Mouse (Mus musculus): ENCODE measurements around the gene Stum.

The Stum gene

DNA sequence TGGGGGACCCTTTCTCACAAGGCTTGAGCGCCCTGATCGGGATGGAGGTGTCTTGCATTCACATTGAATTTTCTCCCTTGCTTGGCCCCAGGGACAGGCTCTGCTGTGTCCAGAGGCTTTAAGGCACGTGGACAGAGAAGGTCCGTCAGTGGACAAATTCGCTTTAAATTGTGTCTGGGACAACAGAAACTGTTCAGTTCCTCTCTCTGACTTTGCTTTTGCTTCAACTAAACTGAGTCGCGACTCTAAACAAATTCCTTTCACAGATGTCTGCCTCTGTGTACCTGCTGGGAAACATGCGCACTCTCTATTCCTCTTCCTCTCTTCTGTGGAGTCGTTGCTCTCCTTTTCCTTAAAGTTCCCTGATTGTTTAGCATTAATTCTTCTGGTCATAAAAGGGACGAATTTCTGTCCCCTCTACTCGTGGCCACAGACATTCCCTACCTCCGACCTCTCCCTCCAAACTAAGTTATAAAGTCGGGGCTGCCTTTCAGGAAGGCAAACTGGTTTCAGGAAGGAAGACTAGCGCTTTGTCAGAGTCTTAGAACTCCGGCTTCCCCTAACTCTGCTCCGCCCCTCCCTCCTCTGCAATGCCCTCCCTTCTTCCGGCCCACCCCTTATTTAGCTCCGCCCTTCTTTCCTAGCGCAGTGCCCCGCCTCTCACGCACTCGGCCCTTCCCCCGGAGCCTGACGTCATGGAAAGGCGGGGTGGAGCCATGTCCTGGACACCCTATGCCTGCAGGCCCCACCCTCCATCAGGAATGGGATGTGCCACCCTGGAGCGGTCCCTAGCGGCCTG, 96.2 kb downstream of the Stum start:
- peak; percentile 94 for DNase-seq (ENCODE audit: low spot score)

DNA sequence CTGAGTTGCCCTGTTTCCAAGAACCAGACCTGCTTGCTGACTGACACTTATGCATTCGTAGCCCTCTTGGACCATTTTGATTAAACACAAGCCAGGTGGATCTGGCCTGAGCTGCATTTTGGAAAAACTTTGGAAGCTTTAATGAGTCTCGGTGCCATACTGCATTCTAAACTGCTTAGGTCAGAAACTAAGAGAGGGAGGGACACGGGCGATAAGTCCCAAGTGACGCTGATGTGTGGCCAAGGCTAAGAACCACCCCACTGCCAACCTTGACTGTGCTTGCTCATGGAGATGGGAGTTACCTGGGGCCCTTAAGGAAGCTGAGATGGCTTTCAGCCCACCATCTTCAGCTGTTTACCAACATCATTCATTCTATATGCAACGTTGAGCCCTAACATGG, 98.0 kb downstream of the Stum start:
- DNase-seq (ENCODE audit: low spot score): no peak

DNA sequence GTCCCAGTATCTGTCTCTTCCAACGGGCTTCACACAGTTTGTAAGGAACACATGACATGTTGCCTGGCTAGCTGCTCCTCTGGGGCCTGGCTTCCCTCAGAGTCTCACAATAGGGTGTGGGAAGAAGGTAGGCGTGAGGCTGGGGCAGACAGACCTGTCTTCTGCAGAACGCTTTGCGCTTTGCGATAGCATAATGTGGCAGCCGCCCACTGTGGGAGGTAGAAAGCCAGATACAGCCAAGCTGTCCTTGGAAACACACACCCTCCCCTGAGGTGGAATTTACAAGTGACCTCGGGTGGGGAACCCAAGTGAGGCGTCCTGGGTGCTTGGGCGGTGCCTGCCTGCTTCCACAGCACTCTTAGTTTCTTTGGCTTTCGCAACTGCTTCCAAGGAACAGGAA, 98.8 kb downstream of the Stum start:
- DNase-seq (ENCODE audit: low spot score): no peak

DNA sequence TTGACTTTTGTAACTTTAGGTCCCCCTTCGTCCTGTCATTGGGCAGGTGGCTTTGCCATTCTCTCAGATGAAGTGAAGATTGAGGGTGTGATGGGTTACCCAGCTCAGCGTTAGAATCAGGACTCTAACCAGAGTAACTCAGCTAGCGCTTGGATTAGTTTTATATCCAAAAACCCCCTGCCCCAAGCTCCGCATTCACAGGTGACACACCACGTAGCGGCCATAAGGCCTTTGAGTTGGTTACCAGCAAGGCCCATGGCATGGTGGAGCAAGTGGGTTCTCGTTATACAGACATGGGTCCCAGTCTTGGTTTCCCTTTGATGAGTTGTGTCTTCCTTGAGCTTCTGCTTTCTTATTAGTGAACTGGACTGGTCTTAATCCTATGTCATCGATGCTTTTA, 99.4 kb downstream of the Stum start:
- DNase-seq (ENCODE audit: low spot score): no peak
